Mouse (Mus musculus): ENCODE results near the gene Uhrf1.

- TF ChIP-seq CTCF (IDR thresholded peaks at IDR 0.05; ENCODE audit: low read depth) (peak; percentile 36; the same call in 1 of the 2 replicates), EP300 (IDR thresholded peaks at IDR 0.05; ENCODE audit: low read depth) (no peak)
Measured at GRCm38 (mm10) chr17:56372109-56372508, 69.0 kb downstream of the Uhrf1 start.

Data from liver, embryonic 14.5 days (tissue).